Mouse (Mus musculus) liver, adult 2 months (tissue): Measurements from ENCODE around the gene Efcab6. TPM values are rescaled to one million over a fixed set of nuclear protein-coding genes. Genes with fewer than 3 reads are reported as not detected.

Experiments used
- DNase-seq: peaks from one replicate; pipeline ENCODE4 v3.0.0-alpha.2; 2011; ENCODE audit warnings: low read depth, low spot score; ENCODE audit errors: extremely low read depth
- H3K27ac ChIP-seq: fragments of 200-500 bp; replicated peaks from 2 replicates; pipeline ENCODE4 v1.5.1; 2012; ENCODE audit warnings: low read depth, mild to moderate bottlenecking, control low read depth, inconsistent platforms, low read length; ENCODE audit not compliant: insufficient read depth
- H3K27me3 ChIP-seq: fragments of 200-500 bp; 2 replicates; pipeline ENCODE4 v1.6.1; 2012; ENCODE audit warnings: mild to moderate bottlenecking, moderate library complexity, low read length, inconsistent platforms; ENCODE audit not compliant: control insufficient read depth, insufficient read depth
- H3K36me3 ChIP-seq: fragments of 200-500 bp; 2 replicates; pipeline ENCODE4 v1.6.1; 2012; ENCODE audit warnings: low read length, inconsistent platforms; ENCODE audit not compliant: control insufficient read depth, insufficient read depth
- H3K4me1 ChIP-seq: fragments of 200-500 bp; 2 replicates; pipeline ENCODE4 v1.6.1; 2011; ENCODE audit warnings: low read length; ENCODE audit not compliant: control insufficient read depth, insufficient read depth
- H3K4me3 ChIP-seq: fragments of 200-500 bp; 2 replicates; pipeline ENCODE4 v1.5.1; 2011; ENCODE audit warnings: low read depth, mild to moderate bottlenecking, control low read depth, low read length, moderate library complexity; ENCODE audit not compliant: insufficient read depth
- H3K79me2 ChIP-seq: fragments of 200-500 bp; 2 replicates; pipeline ENCODE4 v1.6.1; 2012; ENCODE audit warnings: inconsistent platforms, mild to moderate bottlenecking, low read length, moderate library complexity; ENCODE audit not compliant: control insufficient read depth, insufficient read depth
- H3K9ac ChIP-seq: fragments of 200-500 bp; 2 replicates; pipeline ENCODE4 v1.6.1; 2012; ENCODE audit warnings: low read depth, mild to moderate bottlenecking, control low read depth, inconsistent platforms, low read length
- CTCF ChIP-seq: fragments of 200-500 bp; IDR thresholded peaks from 2 replicates; pipeline ENCODE4 v1.5.1; 2011; ENCODE audit warnings: low read depth, low read length, control low read depth
- POLR2A ChIP-seq: fragments of 200-500 bp; IDR thresholded peaks from 2 replicates; pipeline ENCODE4 v1.6.1; 2011; ENCODE audit warnings: low read length, control low read depth; ENCODE audit not compliant: insufficient read depth; ENCODE audit errors: extremely low read depth
- WGBS: fragments of 180-500 bp; shearing (Covaris S2); methylation state at CpG from one replicate; pipeline ENCODE4 v1.1.7; 2018; 5-methylcytosine and 5-hydroxymethylcytosine counted together
- polyA plus RNA-seq: library from polyadenylated mRNA; depleted of rRNA; stranded (reverse); fragments of >200 nt; gene quantifications from 2 replicates; pipeline ENCODE4 v1.2.3, GENCODE M21; 2012
- total RNA-seq: library from RNA; depleted of rRNA; stranded (reverse); fragments of >200 nt; gene quantifications from 2 replicates; pipeline ENCODE4 v1.2.3, GENCODE M21; 2014

The Efcab6 gene
- total and polyA plus RNA-seq, 2 experiments = not detected

- H3K4me3 ChIP-seq = no peak overlapping the region
- no peak for TF ChIP-seq CTCF
- no peak for TF ChIP-seq POLR2A
- WGBS = 79% methylated on average over 13 of the region's 13 CpGs
Measured at GRCm38 (mm10) chr15:84078667-84079066, 13.5 kb upstream of the Efcab6 start.

DNA sequence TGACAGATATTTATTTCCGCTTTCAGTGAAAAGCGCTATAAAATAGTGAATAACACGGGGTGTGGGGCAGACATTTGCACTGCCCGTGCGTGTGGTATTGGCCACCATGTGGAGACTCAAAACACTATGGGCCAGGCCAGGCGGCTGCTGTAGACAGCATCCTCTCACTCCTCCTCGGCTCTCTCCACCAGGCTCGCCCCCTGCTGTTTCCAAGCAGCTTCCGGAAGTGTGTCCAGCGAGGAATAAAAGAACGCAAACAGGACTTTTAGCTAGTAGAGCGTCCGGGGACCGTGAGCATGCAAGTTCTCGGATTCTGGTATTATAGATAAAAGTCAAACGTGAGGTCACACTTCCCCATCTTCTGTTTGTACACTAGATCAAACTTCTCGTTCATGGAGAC lies 12.0 kb upstream of the Efcab6 start:
- no peak for DNase-seq
- peaks cover 2% of the 10 kb centered on the region; the same call in 1 of the 2 replicates for H3K4me1 ChIP-seq
- H3K27ac ChIP-seq = no peak overlapping the region
- H3K27me3 ChIP-seq = no peaks in the 10 kb centered on the region
- no peaks in the 10 kb centered on the region for H3K79me2 ChIP-seq
- 73% methylated on average over 17 of the region's 17 CpGs for WGBS
- no peak overlapping the region for H3K9ac ChIP-seq
- no peak overlapping the region for H3K4me3 ChIP-seq
- TF ChIP-seq CTCF = no peak
- TF ChIP-seq POLR2A = no peak
- no peaks in the 10 kb centered on the region for H3K36me3 ChIP-seq

More at GRCm38 (mm10) chr15:84078667-84079066, 13.5 kb upstream of the Efcab6 start:
- H3K27ac ChIP-seq = no peak overlapping the region
- H3K79me2 ChIP-seq = no peaks in the 10 kb centered on the region
- H3K9ac ChIP-seq = no peak overlapping the region
- H3K4me1 ChIP-seq = peaks cover 2% of the 10 kb centered on the region; the same call in 1 of the 2 replicates
- no peaks in the 10 kb centered on the region for H3K36me3 ChIP-seq
- no peaks in the 10 kb centered on the region for H3K27me3 ChIP-seq
- no peak for DNase-seq

DNA sequence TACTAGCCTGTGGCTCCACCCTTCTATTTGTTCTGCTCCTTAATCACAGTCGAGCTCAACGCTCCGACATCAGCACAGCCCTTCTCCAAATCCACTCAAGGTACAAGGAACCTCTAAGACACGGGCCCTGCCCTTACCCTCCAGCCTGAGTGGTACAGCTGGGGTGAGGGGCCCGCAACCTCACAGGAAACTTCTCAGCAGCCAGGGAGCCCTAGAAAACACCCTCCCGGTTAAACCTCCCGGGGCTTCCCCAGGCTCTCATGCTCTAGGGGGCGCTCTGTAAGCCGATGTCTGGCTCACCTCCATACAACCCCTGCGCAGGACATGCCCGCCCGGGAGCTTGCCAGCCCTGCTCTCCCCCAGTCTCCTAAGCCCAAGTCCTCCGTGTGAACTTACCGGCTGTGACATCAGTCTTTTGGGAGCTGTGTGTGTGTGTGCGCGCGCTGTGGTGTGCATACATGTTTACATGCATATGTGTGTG lies 9.6 kb upstream of the Efcab6 start:
- H3K9ac ChIP-seq = no peak overlapping the region
- H3K4me3 ChIP-seq = no peak overlapping the region
- H3K79me2 ChIP-seq = no peaks in the 10 kb centered on the region
- DNase-seq = no peak
- no peak for TF ChIP-seq POLR2A
- 32% methylated on average over 17 of the region's 17 CpGs for WGBS
- no peak overlapping the region for H3K27ac ChIP-seq
- H3K36me3 ChIP-seq = no peaks in the 10 kb centered on the region
- 0 out of 2 replicates have a peak, but pooled peaks cover 3% of the 10 kb centered on the region for H3K27me3 ChIP-seq
- H3K4me1 ChIP-seq = peaks cover 2% of the 10 kb centered on the region; the same call in 1 of the 2 replicates

GRCm38 (mm10) chr15:84073911-84074704 lies 8.9 kb upstream of the Efcab6 start:
- 10% methylated on average over 15 of the region's 15 CpGs for WGBS
- no peak overlapping the region for H3K27ac ChIP-seq
- peaks cover 2% of the 10 kb centered on the region; the same call in 1 of the 2 replicates for H3K4me1 ChIP-seq
- no peak overlapping the region for H3K9ac ChIP-seq
- H3K27me3 ChIP-seq = 0 out of 2 replicates have a peak, but pooled peaks cover 3% of the 10 kb centered on the region
- peak; percentile 97 for TF ChIP-seq CTCF
- no peak for TF ChIP-seq POLR2A
- H3K36me3 ChIP-seq = no peaks in the 10 kb centered on the region
- no peaks in the 10 kb centered on the region for H3K79me2 ChIP-seq
- peak; percentile 18 for DNase-seq
- H3K4me3 ChIP-seq = no peak overlapping the region

GRCm38 (mm10) chr15:84073058-84073457 lies 7.9 kb upstream of the Efcab6 start:
- Histone ChIP-seq H3K27ac (no peak overlapping the region), H3K4me3 (no peak overlapping the region), H3K79me2 (no peaks in the 10 kb centered on the region), H3K4me1 (peaks cover 2% of the 10 kb centered on the region; the same call in 1 of the 2 replicates), H3K27me3 (peaks cover 7% of the 10 kb centered on the region; the same call in 1 of the 2 replicates), H3K36me3 (no peaks in the 10 kb centered on the region), H3K9ac (no peak overlapping the region)
- no peak for DNase-seq
- TF ChIP-seq POLR2A = no peak
- no peak for TF ChIP-seq CTCF
- 38% methylated on average over 8 of the region's 8 CpGs for WGBS

DNA sequence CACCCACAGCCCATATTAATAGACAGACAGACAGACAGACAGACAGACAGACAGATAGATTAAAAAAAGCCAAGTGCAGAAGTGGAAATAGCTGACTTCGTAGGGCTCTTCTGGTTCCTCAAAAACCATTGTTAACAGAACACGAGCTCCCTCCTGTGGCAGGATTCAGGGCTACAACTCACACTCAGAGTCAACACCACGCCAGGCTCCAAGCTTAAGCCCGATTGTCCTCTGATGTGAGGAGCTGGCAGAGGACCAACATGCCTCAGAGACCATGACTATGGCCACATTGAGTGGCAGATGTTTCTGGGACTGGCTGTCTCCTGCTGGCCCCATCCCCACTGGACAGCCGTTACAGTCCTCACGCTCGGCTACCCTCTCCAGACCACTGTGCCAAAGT lies 7.0 kb upstream of the Efcab6 start:
- DNase-seq = peak; percentile 18
- WGBS = 34% methylated on average over 7 of the region's 7 CpGs
- Histone ChIP-seq H3K4me1 (peaks cover 2% of the 10 kb centered on the region; the same call in 1 of the 2 replicates), H3K27me3 (peaks cover 7% of the 10 kb centered on the region; the same call in 1 of the 2 replicates), H3K27ac (no peak overlapping the region), H3K79me2 (no peaks in the 10 kb centered on the region), H3K9ac (no peak overlapping the region), H3K4me3 (no peak overlapping the region), H3K36me3 (no peaks in the 10 kb centered on the region)
- TF ChIP-seq POLR2A (no peak), CTCF (peak; percentile 64; the same call in 1 of the 2 replicates)
